Mouse (Mus musculus) gastrocnemius, adult 18-20 months (tissue): ENCODE measurements around the gene Gtf2h1. TPM values are rescaled to one million over a fixed set of nuclear protein-coding genes. Genes with fewer than 3 reads are reported as not detected.
"Not testable (repeated sequence)": the region's sequence is repeated elsewhere in the genome, so short reads cannot be mapped to it uniquely, and the experiment has no call there.

ENCODE experiments used
- DNase-seq: peaks from one replicate; pipeline ENCODE4 v3.0.0; 2021; ENCODE audit warnings: low spot score
- long read RNA-seq, 2 experiments: library from polyadenylated mRNA; stranded (forward); transcript quantifications; one replicate each; pipeline ENCODE4 v2.0.0; 2021
- total RNA-seq, 2 experiments: library from RNA; stranded (reverse); gene quantifications; 2 replicates each; pipeline ENCODE4 v1.2.3; 2021

Gene Gtf2h1
- total RNA-seq: 10 to 100 TPM; 15.4 to 18.2 TPM
- long read RNA-seq, experiment 1, transcript Gtf2h1-201 (15 exons, 2,736 nt): major isoform, 12 of 20 reads
- long read RNA-seq, experiment 1, partial matches to known transcripts: 4 of 20 reads
- long read RNA-seq, experiment 1, other reads (novel, unspliced or antisense): 4 of 20 reads
- long read RNA-seq, experiment 2, transcript Gtf2h1-201 (15 exons, 2,736 nt): major isoform, 19 of 25 reads
- long read RNA-seq, experiment 2, partial matches to known transcripts: 2 of 25 reads
- long read RNA-seq, experiment 2, other reads (novel, unspliced or antisense): 4 of 25 reads

DNA sequence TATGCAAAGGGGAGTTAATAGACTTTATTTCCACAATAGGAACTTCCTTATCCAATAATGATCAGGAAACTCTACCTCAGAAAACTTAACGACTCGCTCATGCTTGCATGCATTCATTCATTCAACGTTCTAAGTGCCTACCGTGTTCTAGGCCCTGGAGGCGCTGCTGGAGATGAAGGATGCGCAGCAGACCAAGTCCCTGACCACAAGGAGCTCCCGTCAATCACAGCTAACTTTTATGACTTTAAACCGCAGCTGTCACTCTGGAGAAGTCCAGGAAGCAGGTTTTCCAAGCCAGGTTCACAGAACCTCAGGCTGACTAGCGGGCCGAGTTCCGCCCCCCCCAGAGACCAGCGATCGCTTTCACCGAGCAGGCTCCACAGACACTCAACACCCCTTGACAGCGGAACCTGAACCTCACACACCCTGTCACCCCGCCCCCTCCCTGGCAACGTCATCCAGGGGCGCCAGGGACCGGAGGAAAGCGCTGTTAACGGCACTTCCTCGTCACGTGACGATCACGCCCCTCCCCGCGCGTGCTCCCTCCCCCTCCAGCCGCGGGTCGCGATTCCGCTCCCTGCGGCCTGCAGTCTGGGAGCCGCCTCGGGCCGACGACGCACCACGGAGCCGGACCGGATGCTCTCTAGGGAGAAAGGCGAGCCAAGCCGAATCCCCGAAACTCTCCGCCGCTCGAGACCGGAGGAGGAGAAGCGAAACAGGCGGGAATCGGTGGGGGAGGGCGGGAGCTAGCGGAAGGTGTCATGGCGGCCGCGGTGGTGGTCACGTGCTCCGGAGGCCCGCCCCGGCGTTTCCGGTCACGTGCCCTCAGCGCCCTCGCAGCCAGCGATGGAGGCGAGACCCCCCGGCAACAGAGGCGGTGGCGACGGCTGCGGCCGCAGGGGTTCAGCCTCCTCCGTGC, at the start of gene Gtf2h1, which contains the start of gene Hps5:
TSS of gene Gtf2h1 (plus strand) at position 817 of the 919 bp plus-strand sequence.
TSS of gene Hps5 (minus strand) at position 778 of the 919 bp plus-strand sequence.
- DNase-seq: peak; percentile 98

DNA sequence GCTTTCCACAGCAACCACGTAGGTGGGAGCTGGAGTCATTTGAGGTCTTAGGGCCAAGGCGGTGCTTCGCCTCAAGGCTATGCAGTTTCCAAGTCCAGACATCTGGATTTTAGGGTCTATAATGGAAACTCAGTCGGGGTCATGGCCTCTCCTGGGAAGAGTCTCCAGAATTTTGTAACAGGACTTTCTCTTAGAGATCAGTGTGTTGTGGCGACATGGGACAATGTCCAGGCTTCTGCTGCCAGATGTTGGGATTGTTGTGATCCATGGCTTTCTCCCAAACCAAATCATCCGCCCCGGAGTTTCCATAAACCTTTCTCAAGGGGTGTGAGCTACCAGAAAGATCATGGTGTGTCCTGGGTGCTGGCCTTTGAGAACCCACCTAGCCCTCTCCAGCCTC, 49.5 kb upstream of the Gtf2h1 start:
- peak; percentile 63 for DNase-seq

DNA sequence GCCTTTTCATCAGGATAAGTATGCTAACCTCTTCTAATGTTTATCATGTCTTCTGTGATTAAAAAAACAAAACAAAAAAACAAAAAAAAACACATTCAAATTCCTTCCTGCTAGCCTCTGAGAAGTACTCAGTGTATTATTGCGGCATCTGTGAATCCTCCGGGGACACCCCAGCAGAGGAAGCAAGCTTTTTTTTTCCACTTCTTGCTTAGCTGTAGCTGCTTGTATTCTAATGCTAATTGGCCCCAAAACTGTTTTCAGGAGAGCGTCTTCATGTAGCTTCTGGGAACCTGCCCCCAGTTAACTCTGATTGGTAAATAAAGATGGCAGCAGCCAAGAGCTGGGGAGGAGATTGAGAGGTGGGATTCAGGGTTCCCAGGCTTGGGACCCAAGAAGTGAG, 47.4 kb upstream of the Gtf2h1 start:
- peak; percentile 50 for DNase-seq

DNA sequence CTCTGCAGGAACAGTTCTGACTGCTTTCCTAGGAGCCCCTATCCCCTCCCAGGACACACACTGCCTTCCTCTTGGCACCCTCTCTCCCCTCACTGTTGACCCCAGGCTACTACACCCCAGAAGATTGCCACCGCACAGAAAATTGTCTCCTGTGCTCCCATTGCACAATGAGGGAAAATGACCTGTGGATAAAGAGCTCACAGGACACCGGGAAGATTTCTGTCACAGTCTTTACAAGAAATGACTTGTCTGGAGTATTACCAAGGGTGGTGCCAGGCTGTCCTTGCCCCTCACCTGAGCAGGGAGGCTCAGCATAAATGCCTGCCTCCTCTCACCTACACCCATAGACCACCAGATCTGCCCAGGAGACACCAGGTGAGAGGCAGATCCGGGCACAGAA, 44.4 kb upstream of the Gtf2h1 start, which contains the start of gene Saa2:
TSS of gene Saa2 (plus strand) at position 301 of the 400 bp plus-strand sequence.
- DNase-seq: no peak

DNA sequence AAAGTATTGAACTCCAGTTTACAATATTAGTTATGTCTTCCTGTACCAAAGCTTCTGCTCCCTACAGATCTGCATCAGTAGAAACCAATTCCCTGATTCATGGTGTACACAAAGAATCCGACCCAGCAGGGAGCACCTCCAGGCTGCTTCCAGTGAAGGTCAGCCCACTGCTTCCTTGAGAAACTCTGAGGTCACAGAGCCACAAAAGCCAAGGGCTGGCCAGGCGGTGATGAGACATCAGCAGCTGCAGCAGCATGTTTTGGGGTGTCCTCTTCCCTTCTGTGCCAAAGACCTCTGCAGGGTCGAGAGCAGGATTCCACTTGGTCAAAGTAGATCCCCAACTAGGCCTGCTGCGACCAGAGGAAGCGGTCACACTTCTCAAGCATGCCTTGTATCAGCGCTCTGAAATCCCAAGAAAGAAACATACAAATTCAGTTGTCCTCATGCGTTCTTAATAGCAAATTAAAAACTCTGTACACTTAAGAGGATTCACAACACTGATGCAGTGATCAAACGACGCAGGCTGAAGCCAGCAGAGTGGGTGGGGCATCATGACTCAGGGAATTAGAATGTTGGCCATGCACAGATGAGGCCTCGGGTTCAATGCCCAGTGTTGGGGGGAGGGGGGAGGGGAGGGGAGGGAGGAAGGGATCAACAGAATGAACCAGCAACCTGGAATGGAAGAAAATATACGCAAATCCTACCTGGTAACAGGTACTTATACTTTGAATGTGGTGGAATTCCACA, 34.7 kb upstream of the Gtf2h1 start:
- no peak for DNase-seq

DNA sequence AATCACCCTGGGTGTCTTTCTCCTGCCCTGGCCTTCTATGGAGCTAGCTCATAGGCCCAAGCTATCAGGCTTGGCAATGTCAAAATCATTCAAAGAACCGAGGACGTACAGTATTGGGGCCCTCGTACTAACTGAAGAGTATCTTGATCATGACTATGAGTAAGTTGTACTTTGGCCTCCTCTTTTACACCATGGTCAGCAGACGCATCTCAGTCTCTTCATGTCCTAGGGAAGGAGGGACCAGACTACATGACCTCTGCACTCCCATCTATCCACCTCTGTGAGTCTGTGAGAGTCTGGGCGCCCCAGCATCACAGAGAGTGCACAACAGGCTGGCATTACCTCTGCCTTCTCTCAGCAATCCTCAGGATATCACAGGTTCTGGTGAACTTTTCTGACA, 33.3 kb upstream of the Gtf2h1 start:
- DNase-seq: no peak

DNA sequence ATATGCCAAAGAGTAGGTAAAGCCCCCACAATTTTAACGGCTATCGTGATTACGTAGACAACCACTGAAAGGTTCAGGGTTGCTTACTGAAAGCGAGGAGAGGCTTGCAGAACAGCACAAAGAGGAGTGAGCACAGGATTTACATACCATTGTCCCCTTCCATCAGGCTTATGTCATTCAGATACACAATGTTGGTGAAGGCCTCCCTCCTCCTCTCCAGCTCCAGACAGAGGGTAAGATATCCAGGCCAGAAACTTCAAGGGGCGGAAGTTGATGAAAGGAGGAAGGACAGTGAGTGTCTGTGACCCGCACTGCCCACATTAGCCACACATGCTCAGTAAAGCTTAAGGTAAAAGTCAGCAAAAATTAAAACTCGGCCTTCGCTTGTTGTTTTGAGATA, 31.2 kb upstream of the Gtf2h1 start:
- no peak for DNase-seq

DNA sequence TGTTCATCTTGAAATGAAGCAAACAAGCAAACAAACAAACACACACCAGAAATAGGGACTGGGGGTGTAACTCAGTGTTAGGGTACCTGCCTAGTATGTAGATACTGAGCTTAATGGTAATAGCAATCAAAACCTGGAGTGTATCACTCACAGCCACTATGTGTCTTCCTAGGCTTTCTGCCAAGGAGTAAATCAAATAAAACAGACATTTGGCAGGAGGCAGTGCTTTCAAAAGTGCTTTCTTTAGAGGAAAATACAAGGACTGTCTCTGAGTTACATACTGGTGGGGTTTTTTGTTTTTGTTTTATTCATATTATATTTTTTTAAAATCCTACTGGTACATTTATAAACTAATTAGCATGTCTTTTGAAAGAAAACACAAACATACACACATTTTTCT, 28.5 kb upstream of the Gtf2h1 start:
- no peak for DNase-seq

DNA sequence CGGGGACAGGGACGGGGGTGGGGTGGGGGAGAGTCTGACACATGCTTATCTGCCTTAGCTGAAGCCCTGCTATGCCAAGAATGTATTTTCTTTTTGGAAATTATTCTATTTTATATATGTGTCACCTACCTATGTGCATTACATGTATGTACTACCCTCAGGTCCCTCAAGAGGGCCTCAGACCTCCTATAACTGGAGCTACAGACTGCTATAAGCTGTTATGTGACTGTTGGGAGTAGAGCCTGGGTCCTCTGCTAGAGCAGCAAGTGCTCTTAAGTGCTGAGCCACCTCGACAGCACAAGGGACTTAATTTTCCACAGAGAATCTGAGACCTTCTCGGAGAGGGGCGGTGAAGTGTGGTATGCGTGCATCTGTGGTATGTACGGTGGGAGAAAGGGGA, 27.5 kb upstream of the Gtf2h1 start:
- DNase-seq: no peak

DNA sequence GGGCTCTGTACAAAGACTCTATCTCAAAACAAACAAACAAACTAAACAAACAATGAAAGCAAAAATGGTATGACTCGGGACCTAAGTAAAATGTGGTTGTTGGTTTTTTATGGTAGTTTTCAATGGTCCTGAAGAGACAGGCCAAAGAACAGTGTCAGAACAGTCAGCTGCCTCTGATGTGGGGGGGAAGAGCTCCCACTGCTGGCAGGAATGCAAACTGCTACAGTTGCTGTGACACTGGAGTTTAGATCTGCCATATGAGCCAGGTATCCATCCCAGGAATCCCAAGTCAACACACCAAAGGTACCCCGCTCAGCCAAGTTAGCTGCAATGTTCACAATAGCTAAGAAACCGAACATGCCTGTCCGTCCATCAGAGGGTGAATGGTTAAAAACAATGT, 25.2 kb upstream of the Gtf2h1 start:
- peak; percentile 46 for DNase-seq

DNA sequence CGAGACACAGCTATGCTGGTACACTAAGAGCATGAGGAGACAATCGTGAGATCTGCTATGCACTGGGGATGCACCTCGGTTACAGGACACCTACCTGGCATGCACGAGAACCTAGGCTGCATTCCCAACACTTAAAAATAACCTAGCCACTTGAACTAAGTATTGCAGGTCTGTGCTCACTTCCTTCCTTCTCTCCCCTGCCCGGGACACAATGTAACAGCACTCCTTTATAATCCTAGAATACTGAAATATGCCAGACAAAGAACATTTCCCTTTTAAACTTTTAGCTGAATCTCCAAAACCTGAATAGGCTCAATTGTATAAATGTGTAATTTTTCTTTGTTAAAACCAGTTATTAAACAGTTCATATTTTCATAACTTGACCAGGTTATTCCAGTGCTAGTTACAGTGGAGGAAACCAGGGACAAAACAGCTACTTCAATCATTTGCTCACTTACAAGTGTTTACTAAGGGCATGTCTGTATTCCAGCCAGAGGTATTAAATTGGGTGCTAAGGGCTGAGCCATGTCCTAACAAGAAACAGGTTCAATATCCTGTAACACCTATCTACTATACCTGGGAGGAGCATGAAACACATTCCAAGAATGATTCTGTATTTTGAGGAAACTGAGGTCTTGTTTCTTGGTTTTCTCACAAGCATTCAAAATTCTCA, 6.6 kb upstream of the Gtf2h1 start:
- DNase-seq: no peak

DNA sequence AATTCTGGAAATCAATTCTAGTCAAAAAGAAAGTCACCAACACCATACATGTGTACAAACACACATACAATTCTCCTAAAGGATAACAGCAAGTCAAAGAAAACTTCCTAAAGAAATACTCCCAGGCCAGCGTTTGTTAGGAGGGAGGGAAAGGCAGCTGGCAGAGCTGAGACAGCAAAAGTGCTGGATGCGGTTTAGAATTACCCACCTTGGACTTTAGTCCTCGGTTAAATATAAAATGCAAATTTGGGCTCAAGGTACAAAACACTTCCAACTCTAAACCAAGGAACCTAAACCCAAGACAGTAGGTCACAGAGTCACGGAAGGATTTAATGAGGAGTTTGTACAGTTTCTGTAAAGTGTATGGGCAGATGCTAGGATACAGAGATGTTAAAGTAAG, 2.0 kb upstream of the Gtf2h1 start:
- no peak for DNase-seq

DNA sequence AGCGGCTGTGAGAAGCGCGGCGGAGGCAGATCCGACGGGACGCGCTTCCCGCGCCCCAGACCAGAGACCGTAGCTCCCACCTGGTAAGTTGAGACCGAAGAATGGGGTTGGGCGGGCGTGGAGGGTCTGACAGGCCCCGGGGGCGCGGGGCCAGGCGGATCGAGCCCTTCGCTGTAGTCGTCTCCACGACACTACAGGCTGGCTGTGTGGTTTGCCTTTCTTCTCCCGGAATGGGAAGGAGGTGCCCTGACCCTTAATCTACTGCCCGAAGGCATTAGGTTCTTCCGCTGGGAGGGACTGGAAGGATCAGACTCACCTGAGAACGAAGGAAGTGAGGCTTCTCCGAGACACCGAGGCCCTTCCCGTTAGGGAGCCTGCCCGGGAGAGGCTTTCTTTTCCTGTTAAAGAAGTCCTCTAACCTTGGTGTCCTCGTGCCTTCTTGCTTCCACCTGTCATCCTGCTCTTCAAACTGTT, 340 bp downstream of the Gtf2h1 start:
- peak; percentile 10 for DNase-seq

DNA sequence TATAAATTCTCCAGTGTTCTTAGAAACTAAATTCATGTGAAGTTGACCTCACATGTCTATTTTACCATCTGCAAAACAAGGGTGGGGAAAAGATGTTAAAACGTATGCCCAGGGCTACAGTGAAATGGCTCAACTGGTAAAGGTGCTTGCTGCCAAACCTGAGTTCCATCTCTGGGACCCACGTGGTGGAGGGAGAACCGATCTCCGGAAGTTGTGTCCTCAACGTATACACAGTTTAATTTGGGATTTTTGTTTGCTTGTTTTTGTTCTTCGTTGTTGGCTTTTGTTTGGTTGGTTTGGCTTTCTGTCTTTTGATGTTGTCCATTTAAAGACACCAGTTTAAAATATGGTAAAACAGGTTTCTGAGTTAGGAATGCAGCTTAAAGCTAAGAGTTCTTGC, 876 bp downstream of the Gtf2h1 start:
- no peak for DNase-seq

DNA sequence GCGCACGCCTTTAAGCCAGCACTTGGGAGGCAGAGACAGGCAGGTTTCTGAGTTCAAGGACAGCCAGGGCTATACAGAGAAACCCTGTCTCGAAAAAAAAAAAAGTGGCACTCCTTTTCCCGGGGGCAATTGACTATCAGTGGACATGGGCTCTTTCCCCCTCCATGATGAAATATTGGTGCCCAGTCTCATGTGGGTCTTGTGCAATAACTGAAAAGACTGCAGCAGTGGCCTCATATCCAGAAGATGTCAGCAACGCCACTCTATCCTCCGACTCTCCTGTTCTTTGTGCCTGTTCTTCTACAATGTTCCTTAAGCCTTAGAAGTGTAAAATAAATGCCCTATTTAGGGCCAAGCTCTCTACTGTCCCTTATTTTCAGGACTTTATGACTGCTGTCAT, 14.4 kb downstream of the Gtf2h1 start:
- no peak for DNase-seq

DNA sequence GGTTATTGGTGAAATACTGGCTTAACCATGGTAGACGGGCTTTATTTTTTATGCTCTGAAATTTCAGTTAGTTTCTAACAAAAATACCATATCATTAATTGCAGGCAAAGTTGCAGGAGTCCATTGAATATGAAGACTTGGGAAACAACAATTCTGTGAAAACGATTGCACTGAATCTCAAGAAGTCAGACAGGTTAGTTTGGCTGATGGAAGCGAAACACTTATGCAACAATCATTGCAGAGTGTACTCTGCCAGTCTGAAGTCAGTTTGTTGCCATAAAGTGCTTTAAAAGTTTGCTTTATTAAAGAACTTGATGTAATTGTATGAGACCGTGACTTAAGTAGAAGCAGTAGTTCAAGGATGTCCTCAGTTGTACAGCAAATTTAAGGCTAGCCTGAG, 18.1 kb downstream of the Gtf2h1 start:
- no peak for DNase-seq

DNA sequence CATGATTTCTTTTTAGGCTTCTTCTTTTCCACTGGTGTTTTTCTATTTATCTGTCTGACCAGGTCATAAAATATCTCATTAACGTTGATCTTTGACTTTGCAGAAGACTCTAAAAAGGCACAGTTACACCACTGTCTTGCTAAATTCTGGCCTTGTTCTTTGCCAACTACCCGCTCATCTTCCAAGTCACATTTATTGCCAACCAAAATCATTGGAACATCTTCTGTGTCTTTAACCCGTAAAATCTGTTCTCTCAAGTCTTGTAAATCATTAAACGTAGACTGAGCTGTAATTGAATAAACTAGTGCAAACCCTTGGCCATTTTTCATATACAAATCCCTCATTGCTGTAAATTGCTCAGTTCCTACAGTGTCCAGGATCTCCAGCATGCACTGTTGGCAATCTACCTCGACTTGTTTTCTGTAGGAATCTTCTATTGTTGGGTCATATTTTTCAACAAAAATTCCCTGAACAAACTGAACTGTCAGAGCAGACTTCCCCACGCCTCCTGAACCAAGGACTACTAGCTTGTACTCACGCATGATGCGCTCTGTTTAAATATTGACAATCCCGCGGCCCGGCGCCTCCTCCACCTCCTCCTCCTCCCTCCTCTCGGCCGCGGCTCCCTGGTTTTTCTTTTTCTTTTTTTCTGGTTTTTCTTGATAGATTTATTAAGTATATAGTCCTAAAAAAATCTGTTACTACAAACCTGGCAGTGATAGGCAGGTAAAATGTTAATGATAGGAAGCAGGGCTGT, 25.2 kb downstream of the Gtf2h1 start:
- DNase-seq: not testable (repeated sequence)

DNA sequence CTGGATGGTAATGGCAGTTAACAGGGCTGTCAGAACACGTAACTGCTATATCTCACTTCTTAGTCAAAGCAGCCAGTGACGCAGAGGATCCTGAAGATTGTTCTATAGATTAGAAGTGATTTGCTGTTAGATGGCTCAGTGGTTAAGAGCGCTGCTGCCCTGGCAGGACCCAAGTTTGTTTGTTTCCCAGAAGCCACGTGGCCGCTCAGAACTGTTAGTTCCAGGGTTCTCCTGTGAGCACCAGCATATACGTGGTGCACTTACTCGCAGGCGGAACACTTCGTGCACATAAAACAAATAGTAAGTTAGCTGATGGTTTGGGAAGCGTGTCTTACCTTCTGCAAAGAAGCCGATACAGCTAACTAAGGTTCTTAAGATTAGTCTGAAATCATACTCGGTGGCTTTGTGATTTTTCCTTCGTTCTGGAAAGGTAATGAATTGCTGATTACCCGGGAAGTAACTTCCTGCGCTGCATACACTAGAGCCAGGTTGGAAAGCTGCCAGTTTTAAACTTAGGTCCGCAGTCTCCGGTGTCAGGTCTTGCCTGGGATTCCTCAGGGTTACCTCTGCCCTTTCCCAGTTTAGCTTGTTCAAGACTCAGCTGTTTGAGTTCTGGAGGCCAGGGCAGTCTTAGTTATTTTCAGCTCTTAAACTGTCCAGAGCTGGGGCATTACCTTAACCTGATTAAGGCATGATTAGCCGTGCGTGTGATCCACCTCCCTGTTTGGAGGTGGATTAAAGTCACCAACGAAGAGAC, 31.3 kb downstream of the Gtf2h1 start:
- peak; percentile 82 for DNase-seq

DNA sequence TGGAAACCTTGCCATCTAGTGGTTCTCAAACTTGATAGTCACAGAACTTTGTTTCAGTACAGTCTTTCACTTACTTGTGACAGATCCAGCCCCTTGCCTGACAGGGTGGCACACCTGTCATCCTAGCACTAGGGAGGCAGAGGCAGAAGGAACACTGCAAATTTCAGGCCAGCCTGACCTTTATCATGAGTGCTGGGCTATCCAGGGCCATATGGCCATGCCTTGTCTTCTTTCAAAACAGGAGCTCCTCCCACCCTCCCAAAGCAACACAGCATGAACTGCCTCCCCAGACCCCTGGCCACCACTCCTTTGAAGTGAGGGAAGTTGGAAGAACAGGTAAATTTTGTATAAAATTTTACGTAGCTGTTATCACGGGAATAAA, 31.9 kb downstream of the Gtf2h1 start:
- DNase-seq: no peak

DNA sequence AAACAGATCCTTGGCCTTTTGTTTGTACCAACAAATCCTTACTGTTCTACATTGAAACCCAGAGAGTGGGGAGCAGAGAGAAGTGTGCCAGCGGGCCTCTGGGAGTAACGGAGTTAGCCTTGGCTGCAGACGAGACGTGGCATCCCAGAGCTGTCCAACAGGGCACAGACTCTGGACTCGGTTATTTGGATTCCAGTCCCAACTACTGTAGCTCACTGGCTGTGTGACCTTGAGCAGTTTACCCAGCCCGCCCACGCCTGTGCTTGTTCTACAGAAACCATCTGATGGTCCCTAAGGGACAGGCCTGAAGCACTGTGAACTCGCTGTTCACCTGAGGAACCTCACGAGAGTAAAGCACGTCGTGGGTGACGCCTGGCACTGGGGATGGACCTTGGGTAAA, 34.0 kb downstream of the Gtf2h1 start:
- DNase-seq: no peak
